Mouse (Mus musculus) MEL (cell line): ENCODE results near the gene Trp53rkb. TPM values are rescaled to one million over a fixed set of nuclear protein-coding genes. Genes with fewer than 3 reads are reported as not detected.

Source experiments
- DNase-seq: peaks from one replicate; pipeline ENCODE4 v3.0.0; 2011; ENCODE audit warnings: low read depth, low spot score
- H3K27ac ChIP-seq: 2 replicates; pipeline ENCODE4 v1.5.1; 2012; ENCODE audit warnings: low read depth, mild to moderate bottlenecking, control low read depth, low read length, moderate library complexity; ENCODE audit not compliant: control insufficient read depth
- H3K27me3 ChIP-seq, 2 experiments: fragments of 150-350 bp in 1 of 2; sonication (generic) in 1 of 2; 2 replicates each; pipeline ENCODE4 v1.6.1; 2012; ENCODE audit warnings: low read length in 2 of 2, mild to moderate bottlenecking in 2 of 2, improper control_type of control experiment in 1 of 2, moderate library complexity in 1 of 2; ENCODE audit not compliant: insufficient read depth in 2 of 2, control insufficient read depth in 1 of 2
- H3K36me3 ChIP-seq, 2 experiments: 2 replicates each; pipeline ENCODE4 v1.6.1; 2012 to 2014; ENCODE audit warnings: low read length in 2 of 2, improper control_type of control experiment in 1 of 2, inconsistent platforms in 1 of 2, mild to moderate bottlenecking in 1 of 2; ENCODE audit not compliant: insufficient read depth in 2 of 2, control insufficient read depth in 1 of 2
- H3K4me1 ChIP-seq, 2 experiments: fragments of 150-350 bp in 1 of 2; sonication (generic) in 1 of 2; 2 replicates each; pipeline ENCODE4 v1.6.1; 2012; ENCODE audit warnings: low read length in 2 of 2, improper control_type of control experiment in 1 of 2, mild to moderate bottlenecking in 1 of 2; ENCODE audit not compliant: insufficient read depth in 2 of 2, control insufficient read depth in 1 of 2
- H3K4me3 ChIP-seq, 2 experiments: fragments of 150-350 bp in 1 of 2; sonication (generic) in 1 of 2; 2 replicates each; pipeline ENCODE4 v1.5.1; 2012; ENCODE audit warnings: low read depth in 2 of 2, low read length in 2 of 2, mild to moderate bottlenecking in 2 of 2, moderate library complexity in 2 of 2, control low read depth in 1 of 2, improper control_type of control experiment in 1 of 2; ENCODE audit not compliant: control insufficient read depth in 1 of 2, insufficient read depth in 1 of 2
- H3K79me2 ChIP-seq: 2 replicates; pipeline ENCODE4 v1.6.1; 2012; ENCODE audit warnings: mild to moderate bottlenecking, low read length, moderate library complexity; ENCODE audit not compliant: control insufficient read depth, poor library complexity, insufficient read depth
- H3K9ac ChIP-seq: 2 replicates; pipeline ENCODE4 v1.6.1; 2012; ENCODE audit warnings: low read depth, mild to moderate bottlenecking, control low read depth, low read length, moderate library complexity; ENCODE audit not compliant: control insufficient read depth, poor library complexity, severe bottlenecking
- H3K9me3 ChIP-seq: fragments of 150-350 bp; sonication (generic); replicated peaks from 2 replicates; pipeline ENCODE4 v1.6.1; 2012; ENCODE audit warnings: mild to moderate bottlenecking, low read length, improper control_type of control experiment, moderate library complexity; ENCODE audit not compliant: insufficient read depth
- CHD2 ChIP-seq: IDR thresholded peaks from 2 replicates; pipeline ENCODE4 v1.6.1; 2011; ENCODE audit warnings: low read length, improper control_type of control experiment
- CTCF ChIP-seq, 3 experiments: IDR thresholded peaks in 2 of 3; conservative IDR thresholded peaks in 1 of 3; 2 replicates each; pipeline ENCODE4 v1.5.1; 2011 to 2012; ENCODE audit warnings: low read length in 3 of 3, low read depth in 2 of 3, mild to moderate bottlenecking in 2 of 3, improper control_type of control experiment in 1 of 3, inconsistent platforms in 1 of 3, mixed read lengths in 1 of 3, moderate library complexity in 1 of 3; ENCODE audit not compliant: control insufficient read depth in 1 of 3, insufficient read depth in 1 of 3, poor library complexity in 1 of 3, severe bottlenecking in 1 of 3
- E2F4 ChIP-seq: IDR thresholded peaks from 2 replicates; pipeline ENCODE4 v1.6.1; 2011; ENCODE audit warnings: low read depth, low read length, improper control_type of control experiment, borderline replicate concordance
- EP300 ChIP-seq, 2 experiments: IDR thresholded peaks; 2 replicates each; pipeline ENCODE4 v1.6.1; 2011; ENCODE audit warnings: improper control_type of control experiment in 2 of 2, low read length in 2 of 2, low read depth in 1 of 2, mild to moderate bottlenecking in 1 of 2
- ETS1 ChIP-seq: IDR thresholded peaks from 2 replicates; pipeline ENCODE4 v1.6.1; 2012; ENCODE audit warnings: low read depth, mild to moderate bottlenecking, inconsistent platforms, low read length, improper control_type of control experiment, moderate library complexity
- GABPA ChIP-seq: IDR thresholded peaks from 2 replicates; pipeline ENCODE4 v1.6.1; 2012; ENCODE audit warnings: low read depth, mild to moderate bottlenecking, inconsistent platforms, low read length, improper control_type of control experiment, moderate library complexity
- GATA1 ChIP-seq: IDR thresholded peaks from 2 replicates; pipeline ENCODE4 v1.6.1; 2011; ENCODE audit warnings: low read depth, low read length, improper control_type of control experiment
- HCFC1 ChIP-seq: IDR thresholded peaks from 2 replicates; pipeline ENCODE4 v1.6.1; 2012; ENCODE audit warnings: low read depth, mild to moderate bottlenecking, inconsistent platforms, low read length, improper control_type of control experiment, moderate library complexity
- MAFK ChIP-seq: IDR thresholded peaks from 2 replicates; pipeline ENCODE4 v1.6.1; 2011; ENCODE audit warnings: low read depth, mild to moderate bottlenecking, low read length, improper control_type of control experiment, borderline replicate concordance
- MEF2A ChIP-seq: IDR thresholded peaks from 2 replicates; pipeline ENCODE4 v1.6.1; 2014; ENCODE audit warnings: low read depth, mild to moderate bottlenecking, inconsistent platforms, low read length, improper control_type of control experiment; ENCODE audit not compliant: poor library complexity, insufficient replicate concordance, severe bottlenecking; ENCODE audit errors: extremely low read depth
- MYC ChIP-seq: IDR thresholded peaks from 2 replicates; pipeline ENCODE4 v1.6.1; 2011; ENCODE audit warnings: low read depth, mild to moderate bottlenecking, low read length, improper control_type of control experiment, moderate library complexity
- NELFE ChIP-seq: IDR thresholded peaks from 2 replicates; pipeline ENCODE4 v1.6.1; 2011; ENCODE audit warnings: low read depth, low read length, improper control_type of control experiment
- POLR2AphosphoS5 ChIP-seq: IDR thresholded peaks from 2 replicates; pipeline ENCODE4 v1.6.1; 2012; ENCODE audit warnings: low read depth, borderline replicate concordance, mild to moderate bottlenecking, inconsistent platforms, low read length, moderate library complexity, mixed read lengths
- SIN3A ChIP-seq: IDR thresholded peaks from 2 replicates; pipeline ENCODE4 v1.6.1; 2012; ENCODE audit warnings: low read length, improper control_type of control experiment, inconsistent platforms
- SMC3 ChIP-seq: IDR thresholded peaks from 2 replicates; pipeline ENCODE4 v1.6.1; 2011; ENCODE audit warnings: low read depth, low read length, improper control_type of control experiment
- TCF12 ChIP-seq: IDR thresholded peaks from 2 replicates; pipeline ENCODE4 v1.6.1; 2014; ENCODE audit warnings: low read depth, mild to moderate bottlenecking, inconsistent platforms, low read length, improper control_type of control experiment, moderate library complexity
- USF1 ChIP-seq: IDR thresholded peaks from 2 replicates; pipeline ENCODE4 v1.6.1; 2014; ENCODE audit warnings: low read depth, mild to moderate bottlenecking, inconsistent platforms, low read length, improper control_type of control experiment, moderate library complexity
- USF2 ChIP-seq, 2 experiments: IDR thresholded peaks; 2 replicates each; pipeline ENCODE4 v1.6.1; 2011 to 2012; ENCODE audit warnings: improper control_type of control experiment in 2 of 2, low read length in 2 of 2, borderline replicate concordance in 1 of 2, inconsistent platforms in 1 of 2, low read depth in 1 of 2, mild to moderate bottlenecking in 1 of 2; ENCODE audit not compliant: insufficient read depth in 1 of 2
- ZKSCAN1 ChIP-seq: IDR thresholded peaks from 2 replicates; pipeline ENCODE4 v1.6.1; 2012; ENCODE audit warnings: low read depth, mild to moderate bottlenecking, inconsistent platforms, low read length, improper control_type of control experiment, moderate library complexity
- ZNF384 ChIP-seq: IDR thresholded peaks from 2 replicates; pipeline ENCODE4 v1.6.1; 2012; ENCODE audit warnings: low read depth, mild to moderate bottlenecking, inconsistent platforms, low read length, improper control_type of control experiment
- polyA plus RNA-seq, 2 experiments: library from polyadenylated mRNA; stranded (reverse) in 1 of 2; unstranded in 1 of 2; fragments of >175 nt in 1 of 2; fragments of >200 nt in 1 of 2; gene quantifications; 2 replicates each; pipeline versions ENCODE4 v1.2.1 to v1.2.4; 2012; ENCODE audit warnings: low replicate concordance in 2 of 2, low read depth in 1 of 2; ENCODE audit not compliant: insufficient read length in 2 of 2, insufficient read depth in 1 of 2, missing spikeins in 1 of 2
- total RNA-seq: library from RNA; depleted of rRNA; stranded (reverse); fragments of 300-350 nt; gene quantifications from 2 replicates; pipeline ENCODE4 v1.2.3, GENCODE M21; 2012

The Trp53rkb gene
- total and polyA plus RNA-seq, 3 experiments, result 6.8 to 8.9 TPM; not detected in 1

GRCm38 (mm10) chr2:166819849-166820248 lies 27.5 kb downstream of the Trp53rkb start:
- no peaks in the 10 kb centered on the region for H3K36me3 ChIP-seq
- H3K4me1 ChIP-seq, result peaks cover 0 to 15% of the 10 kb centered on the region in 2 experiments; a peak in 2 of 4 replicates
- no peak for DNase-seq
- H3K27ac ChIP-seq, result no peak overlapping the region
- no peak overlapping the region for H3K9ac ChIP-seq
- TF ChIP-seq MYC, result no peak
- no peak for TF ChIP-seq NELFE
- no peak for TF ChIP-seq GABPA
- TF ChIP-seq CHD2, result no peak
- TF ChIP-seq MEF2A, result no peak
- TF ChIP-seq, all 39 proteins: peak for 0
- H3K27me3 ChIP-seq, result no peaks in the 10 kb centered on the region
- no peaks in the 10 kb centered on the region for H3K9me3 ChIP-seq
- H3K4me3 ChIP-seq, result no peak overlapping the region
- peaks cover 21% of the 10 kb centered on the region; the same call in 1 of the 2 replicates for H3K79me2 ChIP-seq

- no peak overlapping the region for H3K4me3 ChIP-seq
- DNase-seq, result no peak
- H3K27me3 ChIP-seq, result no peaks in the 10 kb centered on the region
- peaks cover 21% of the 10 kb centered on the region; the same call in 1 of the 2 replicates for H3K79me2 ChIP-seq
- peaks cover 0 to 15% of the 10 kb centered on the region in 2 experiments; a peak in 2 of 4 replicates for H3K4me1 ChIP-seq
- no peaks in the 10 kb centered on the region for H3K36me3 ChIP-seq
- no peak overlapping the region for H3K9ac ChIP-seq
- TF ChIP-seq USF1 (0 out of 2 replicates have a peak, but pooled peaks have one; percentile 9), ZKSCAN1 (no peak)
- no peaks in the 10 kb centered on the region for H3K9me3 ChIP-seq
- H3K27ac ChIP-seq, result no peak overlapping the region
Measured at GRCm38 (mm10) chr2:166820844-166821243, 28.5 kb downstream of the Trp53rkb start.

GRCm38 (mm10) chr2:166821406-166821805 lies 29.1 kb downstream of the Trp53rkb start:
- H3K4me1 ChIP-seq, result peaks cover 0 to 15% of the 10 kb centered on the region in 2 experiments; a peak in 2 of 4 replicates
- no peak overlapping the region for H3K27ac ChIP-seq
- no peak for DNase-seq
- TF ChIP-seq ZNF384 (no peak), E2F4 (no peak), ETS1 (no peak), SMC3 (no peak), GATA1 (no peak), CTCF (IDR thresholded peaks at IDR 0.05 in 2 of 3, conservative IDR thresholded peaks at IDR 0.05 in 1 of 3; ENCODE audit: control insufficient read depth in 1 of 3, insufficient read depth in 1 of 3, low read depth in 2 of 3, low read length in 3 of 3, poor library complexity in 1 of 3, severe bottlenecking in 1 of 3) (no peak), EP300 (IDR thresholded peaks at IDR 0.05; ENCODE audit: low read depth in 1 of 2, low read length in 2 of 2) (no peak), USF2 (IDR thresholded peaks at IDR 0.05; ENCODE audit: borderline replicate concordance in 1 of 2, insufficient read depth in 1 of 2, low read depth in 1 of 2, low read length in 2 of 2) (no peak), SIN3A (no peak), HCFC1 (no peak), POLR2AphosphoS5 (no peak), TCF12 (no peak), MAFK (no peak)
- peaks cover 21% of the 10 kb centered on the region; the same call in 1 of the 2 replicates for H3K79me2 ChIP-seq
- no peaks in the 10 kb centered on the region for H3K9me3 ChIP-seq
- no peak overlapping the region for H3K9ac ChIP-seq
- H3K4me3 ChIP-seq, result no peak overlapping the region
- no peaks in the 10 kb centered on the region for H3K36me3 ChIP-seq
- H3K27me3 ChIP-seq, result no peaks in the 10 kb centered on the region
